Mouse (Mus musculus) bone marrow, adult 2 months (tissue): Measurements from ENCODE around the gene Zyx.
A peak's percentile ranks its signal among the peaks of the same experiment; 100 is the strongest.

Source experiments
- CTCF ChIP-seq: fragments of 200-500 bp; IDR thresholded peaks from 2 replicates; pipeline ENCODE4 v1.5.1; 2011; ENCODE audit warnings: low read length, control low read depth; ENCODE audit not compliant: control insufficient read depth, insufficient read depth
- POLR2A ChIP-seq: fragments of 200-500 bp; IDR thresholded peaks from 2 replicates; pipeline ENCODE4 v1.6.1; 2011; ENCODE audit warnings: low read depth, mild to moderate bottlenecking, control low read depth, low read length, borderline replicate concordance; ENCODE audit not compliant: control insufficient read depth

DNA sequence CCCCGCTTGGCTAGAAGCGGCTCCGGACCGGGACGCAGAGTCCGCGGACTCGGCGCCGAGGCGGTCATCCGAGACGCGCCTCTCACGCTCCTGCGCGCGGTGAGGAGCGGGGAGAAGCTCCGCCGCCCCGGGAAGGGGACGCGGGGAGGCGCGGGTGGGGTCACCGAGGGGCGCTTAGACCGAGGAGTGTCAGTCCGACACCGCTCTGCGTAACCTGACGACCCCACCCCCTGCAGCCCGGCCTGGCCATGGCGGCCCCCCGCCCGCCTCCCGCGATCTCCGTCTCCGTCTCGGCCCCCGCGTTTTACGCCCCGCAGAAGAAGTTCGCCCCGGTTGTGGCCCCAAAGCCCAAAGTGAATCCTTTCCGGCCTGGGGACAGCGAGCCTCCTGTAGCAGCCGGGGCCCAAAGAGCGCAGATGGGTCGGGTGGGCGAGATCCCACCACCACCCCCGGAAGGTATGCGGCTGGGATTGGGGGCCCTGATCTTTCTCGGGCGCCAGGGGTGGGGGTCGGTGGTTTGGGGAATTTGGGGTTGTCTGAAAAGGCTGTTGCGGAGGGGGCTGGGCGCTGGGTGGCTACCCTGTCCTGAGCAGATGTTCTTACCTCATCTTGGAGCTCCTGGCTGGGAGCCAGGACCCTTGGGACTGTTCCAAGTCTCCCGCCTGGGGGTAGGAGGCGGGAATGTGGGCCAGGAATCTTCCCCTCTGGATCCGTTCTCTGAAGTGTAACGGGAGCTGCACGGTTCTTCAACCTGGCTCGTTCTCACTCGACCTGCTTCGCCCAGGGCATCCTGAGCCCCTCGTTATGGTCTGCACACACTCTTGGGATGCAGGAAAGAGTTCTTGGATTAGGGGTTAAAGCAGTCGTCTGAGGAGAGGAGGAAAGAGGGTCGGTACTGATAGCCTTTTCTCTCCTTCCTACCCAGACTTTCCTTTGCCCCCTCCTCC is 864 bp downstream of the Zyx start:
- TF ChIP-seq POLR2A = peak; percentile 97
- TF ChIP-seq CTCF = no peak
